Mouse (Mus musculus): ENCODE results near the gene Ect2l. TPM values are rescaled to one million over a fixed set of nuclear protein-coding genes. Genes with fewer than 3 reads are reported as not detected.
"Not testable (repeated sequence)": the region's sequence is repeated elsewhere in the genome, so short reads cannot be mapped to it uniquely, and the experiment has no call there.

The Ect2l gene
- total RNA-seq, 4 experiments from 2014 or later: 0.59 to 0.73 (median 0.66) TPM; not detected in 1

- DNase-seq (ENCODE audit: low spot score in 2 of 2): no peak
These were observed 19.0 kb downstream of the Ect2l start for GRCm38 (mm10) chr10:18191706-18192105.

- DNase-seq (ENCODE audit: low spot score in 2 of 2): no peak
These were observed 21.2 kb downstream of the Ect2l start for GRCm38 (mm10) chr10:18189498-18189897.

GRCm38 (mm10) chr10:18188564-18188963 is 22.1 kb downstream of the Ect2l start:
- no peak for DNase-seq (ENCODE audit: low spot score in 2 of 2)

GRCm38 (mm10) chr10:18182246-18182645 is 28.4 kb downstream of the Ect2l start:
- peak in 1 of 2 experiments; percentile 13 for DNase-seq (ENCODE audit: low spot score in 2 of 2)

GRCm38 (mm10) chr10:18177304-18177703 is 33.4 kb downstream of the Ect2l start:
- no peak for DNase-seq (ENCODE audit: low spot score in 2 of 2)

- DNase-seq (ENCODE audit: low spot score in 2 of 2): no peak
These were observed 34.0 kb downstream of the Ect2l start for GRCm38 (mm10) chr10:18176722-18177121.

- DNase-seq (ENCODE audit: low spot score in 2 of 2): no peak
These were observed 35.6 kb downstream of the Ect2l start for GRCm38 (mm10) chr10:18175087-18175486.

- no peak for DNase-seq (ENCODE audit: low spot score in 2 of 2)
These were observed 48.2 kb downstream of the Ect2l start for GRCm38 (mm10) chr10:18162435-18162971.

- no peak for DNase-seq (ENCODE audit: low spot score in 2 of 2)
These were observed 63.5 kb downstream of the Ect2l start for GRCm38 (mm10) chr10:18147224-18147623.

- no peak for DNase-seq (ENCODE audit: low spot score in 2 of 2)
These were observed 68.5 kb downstream of the Ect2l start for GRCm38 (mm10) chr10:18142231-18142630.

- DNase-seq (ENCODE audit: low spot score in 2 of 2): no peak
These were observed 69.3 kb downstream of the Ect2l start for GRCm38 (mm10) chr10:18141389-18141788.

GRCm38 (mm10) chr10:18139615-18140014 is 71.1 kb downstream of the Ect2l start:
- DNase-seq (ENCODE audit: low spot score in 2 of 2): no peak

GRCm38 (mm10) chr10:18138853-18139503 is 71.7 kb downstream of the Ect2l start:
- not testable (repeated sequence) for DNase-seq (ENCODE audit: low spot score in 2 of 2)

GRCm38 (mm10) chr10:18131666-18132650 is 78.7 kb downstream of the Ect2l start:
- no peak for DNase-seq (ENCODE audit: low spot score in 2 of 2)

GRCm38 (mm10) chr10:18130276-18130675 is 80.4 kb downstream of the Ect2l start:
- no peak for DNase-seq (ENCODE audit: low spot score in 2 of 2)

- no peak for DNase-seq (ENCODE audit: low spot score in 2 of 2)
These were observed 92.4 kb downstream of the Ect2l start for GRCm38 (mm10) chr10:18118336-18118735.

GRCm38 (mm10) chr10:18113473-18114093 is 97.1 kb downstream of the Ect2l start:
- no peak for DNase-seq (ENCODE audit: low spot score in 2 of 2)

GRCm38 (mm10) chr10:18110940-18111339 is 99.8 kb downstream of the Ect2l start:
- no peak for DNase-seq (ENCODE audit: low spot score in 2 of 2)

- no peak for DNase-seq (ENCODE audit: low spot score in 2 of 2)
These were observed 103.2 kb downstream of the Ect2l start for GRCm38 (mm10) chr10:18107471-18107870.

- no peak for DNase-seq (ENCODE audit: low spot score in 2 of 2)
These were observed 108.5 kb downstream of the Ect2l start for GRCm38 (mm10) chr10:18102166-18102565.

- no peak for DNase-seq (ENCODE audit: low spot score in 2 of 2)
These were observed 120.0 kb downstream of the Ect2l start for GRCm38 (mm10) chr10:18090691-18091090.

- no peak for DNase-seq (ENCODE audit: low spot score in 2 of 2)
These were observed 127.9 kb downstream of the Ect2l start for GRCm38 (mm10) chr10:18082772-18083171.
